10 mouse cellular contexts compared by ENCODE assay signal in the genomic region with DNA sequence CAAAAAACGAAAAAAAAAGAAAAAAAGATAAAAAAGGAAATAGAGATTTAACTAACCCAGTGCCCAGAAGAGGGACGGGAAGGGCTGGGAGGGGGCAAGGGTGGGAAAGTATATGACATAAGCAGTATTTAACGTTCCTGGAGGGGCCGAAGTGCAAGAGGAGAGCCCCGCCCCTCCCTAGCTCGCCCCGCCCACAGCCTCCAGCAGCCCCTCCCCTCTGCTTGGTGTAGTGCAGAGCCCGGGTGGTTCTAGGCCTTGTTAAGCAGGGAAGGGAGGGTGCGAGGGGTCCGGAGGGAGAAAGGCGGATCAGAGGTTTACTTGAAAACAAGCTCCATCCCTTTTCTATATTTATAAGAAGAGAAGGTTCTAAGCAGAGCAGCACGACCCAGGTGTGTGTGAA. TPM values are rescaled to one million over a fixed set of nuclear protein-coding genes. Genes with fewer than 3 reads are reported as not detected.
DNase-seq lines count a peak whose midpoint lies in the region; ATAC-seq and TF ChIP-seq lines count a peak whose summit lies in the region.
"Had no signal": no experiment of that assay in that cellular context is flagged by ENCODE, and none has a peak within 500 bp of the region (broad histone marks: within the 10 kb centered on the region; RNA-seq: fewer than 3 reads in every experiment).

No protein-coding gene starts in this region.

- H3K9me3 ChIP-seq in MEL (replicated peaks; ENCODE audit: insufficient read depth, low read length): no peaks in the 10 kb centered on the region
- no peaks in the 10 kb centered on the region for H3K9me3 ChIP-seq in intestine, embryonic 14.5 days (ENCODE audit: control insufficient read depth, low read length)
- H3K9me3 ChIP-seq in liver, embryonic 16.5 days (replicated peaks; ENCODE audit: control insufficient read depth, low read length): no peaks in the 10 kb centered on the region
- H3K9me3 ChIP-seq: embryonic facial prominence, embryonic 12.5 days had no signal

- TF ChIP-seq EP300 in MEL (IDR thresholded peaks at IDR 0.05; ENCODE audit: low read depth in 1 of 2, low read length in 2 of 2): no peak

- no peak for TF ChIP-seq CTCF in MEL (IDR thresholded peaks at IDR 0.05 in 2 of 3, conservative IDR thresholded peaks at IDR 0.05 in 1 of 3; ENCODE audit: control insufficient read depth in 1 of 3, insufficient read depth in 1 of 3, low read depth in 2 of 3, low read length in 3 of 3, poor library complexity in 1 of 3, severe bottlenecking in 1 of 3)

- no peak for TF ChIP-seq POLR2A in MEL (IDR thresholded peaks at IDR 0.05; ENCODE audit: control insufficient read depth in 1 of 2, insufficient read depth in 1 of 2, low read depth in 1 of 2, low read length in 2 of 2, poor library complexity in 1 of 2)

- no peak overlapping the region for H3K4me2 ChIP-seq in intestine, embryonic 14.5 days (ENCODE audit: low read length)
- no peak overlapping the region for H3K4me2 ChIP-seq in liver, embryonic 16.5 days (ENCODE audit: low read depth, low read length)
- H3K4me2 ChIP-seq: embryonic facial prominence, embryonic 12.5 days; lung, embryonic 14.5 days had no signal

- 23% methylated on average over 12 of the region's 12 CpGs for WGBS in intestine, embryonic 14.5 days
- WGBS in liver, embryonic 16.5 days (ENCODE audit: insufficient replicate concordance): 19% methylated on average over 12 of the region's 12 CpGs

- no peaks in the 10 kb centered on the region for H3K36me3 ChIP-seq in MEL (ENCODE audit: control insufficient read depth in 1 of 2, insufficient read depth in 2 of 2, low read length in 2 of 2)
- peaks cover 70% of the 10 kb centered on the region for H3K36me3 ChIP-seq in intestine, embryonic 14.5 days (ENCODE audit: control insufficient read depth, insufficient read depth, low read length)
- H3K36me3 ChIP-seq in liver, embryonic 16.5 days (ENCODE audit: control insufficient read depth, insufficient read depth): no peaks in the 10 kb centered on the region

- peak; percentile 66; the same call in 1 of the 2 replicates for ATAC-seq in intestine, embryonic 14.5 days (replicated peaks; ENCODE audit: low FRiP score, low TSS enrichment, low read depth)
- ATAC-seq in liver, embryonic 16.5 days (ENCODE audit: low read depth): peak; percentile 71; the same call in 1 of the 2 replicates
- no peak for ATAC-seq in erythroid progenitor cell, adult 5-6 weeks (replicated peaks; ENCODE audit: low FRiP score, poor library complexity, severe bottlenecking)
- no peak for ATAC-seq in cerebellum, adult (ENCODE audit: insufficient number of reproducible peaks, low FRiP score, low TSS enrichment)

- no peaks in the 10 kb centered on the region for H3K79me2 ChIP-seq in MEL (ENCODE audit: control insufficient read depth, insufficient read depth, low read length, poor library complexity)

- H3K27ac ChIP-seq in MEL (ENCODE audit: control insufficient read depth, low read depth, low read length): no peak overlapping the region
- no peak overlapping the region for H3K27ac ChIP-seq in intestine, embryonic 14.5 days (ENCODE audit: low read depth)
- no peak overlapping the region for H3K27ac ChIP-seq in liver, embryonic 16.5 days (ENCODE audit: low read length)
- H3K27ac ChIP-seq: embryonic facial prominence, embryonic 12.5 days had no signal

- no peak overlapping the region for H3K4me3 ChIP-seq in MEL (ENCODE audit: control insufficient read depth in 1 of 2, insufficient read depth in 1 of 2, low read depth in 2 of 2, low read length in 2 of 2)
- H3K4me3 ChIP-seq in intestine, embryonic 14.5 days (ENCODE audit: low read depth, low read length): no peak overlapping the region
- H3K4me3 ChIP-seq in liver, embryonic 16.5 days (ENCODE audit: low read depth, low read length): no peak overlapping the region
- H3K4me3 ChIP-seq: embryonic facial prominence, embryonic 12.5 days had no signal

- no peaks in the 10 kb centered on the region for H3K4me1 ChIP-seq in MEL (ENCODE audit: control insufficient read depth in 1 of 2, insufficient read depth in 2 of 2, low read length in 2 of 2)
- H3K4me1 ChIP-seq in intestine, embryonic 14.5 days (replicated peaks; ENCODE audit: control insufficient read depth, insufficient read depth, low read length): no peaks in the 10 kb centered on the region
- no peaks in the 10 kb centered on the region for H3K4me1 ChIP-seq in liver, embryonic 16.5 days (ENCODE audit: control insufficient read depth, low read depth, low read length)
- H3K4me1 ChIP-seq: embryonic facial prominence, embryonic 12.5 days had no signal

- H3K27me3 ChIP-seq in MEL (ENCODE audit: control insufficient read depth in 1 of 2, insufficient read depth in 2 of 2, low read length in 2 of 2): no peaks in the 10 kb centered on the region
- no peaks in the 10 kb centered on the region for H3K27me3 ChIP-seq in intestine, embryonic 14.5 days (replicated peaks; ENCODE audit: control insufficient read depth, insufficient read depth, low read length)
- H3K27me3 ChIP-seq in liver, embryonic 16.5 days (ENCODE audit: control insufficient read depth, insufficient read depth, low read depth, low read length): no peaks in the 10 kb centered on the region
- H3K27me3 ChIP-seq: embryonic facial prominence, embryonic 12.5 days had no signal

- no peak for TF ChIP-seq RAD21 in MEL (IDR thresholded peaks at IDR 0.05; ENCODE audit: low read depth, low read length)

- DNase-seq in heart, adult 11 months: peak; percentile 65
- DNase-seq in heart, adult 9 months (ENCODE audit: low spot score in 2 of 2): no peak
- DNase-seq in MEL (ENCODE audit: low read depth, low spot score): peak; percentile 11
- no peak for DNase-seq in intestine, embryonic 14.5 days (ENCODE audit: low spot score)
- no peak for DNase-seq in layer of hippocampus, adult 18-20 months (ENCODE audit: low spot score in 2 of 2)
- DNase-seq: lung, embryonic 14.5 days had no signal

- no peak overlapping the region for H3K9ac ChIP-seq in MEL (ENCODE audit: control insufficient read depth, low read depth, low read length, poor library complexity, severe bottlenecking)
- no peak overlapping the region for H3K9ac ChIP-seq in intestine, embryonic 14.5 days (ENCODE audit: low read length)
- no peak overlapping the region for H3K9ac ChIP-seq in liver, embryonic 16.5 days (ENCODE audit: low read depth, low read length)
- H3K9ac ChIP-seq: embryonic facial prominence, embryonic 12.5 days; lung, embryonic 14.5 days had no signal

TF ChIP-seq in MEL, 35 proteins besides CTCF, POLR2A, EP300 and RAD21:
- no peak for TF ChIP-seq JUND (IDR thresholded peaks at IDR 0.05; ENCODE audit: low read depth, low read length)
- TF ChIP-seq UBTF (IDR thresholded peaks at IDR 0.05; ENCODE audit: borderline replicate concordance, insufficient read depth, low read depth, low read length): no peak
- TF ChIP-seq TCF12 (IDR thresholded peaks at IDR 0.05; ENCODE audit: low read depth, low read length): no peak
- no peak for TF ChIP-seq ZNF384 (IDR thresholded peaks at IDR 0.05; ENCODE audit: low read depth, low read length)
- TF ChIP-seq HCFC1 (IDR thresholded peaks at IDR 0.05; ENCODE audit: low read depth, low read length): no peak
TF ChIP-seq in MEL: peak in this region for 0.

RNA-seq across cellular contexts. Expression of a gene that starts 13.6 kb away (rescaled TPM):
- total RNA-seq in MEL (2012; rRNA removed): 40.9 and 41.9 TPM in 2 replicates
- 10 to 100 TPM in 1 of 2 experiments, not detected in 1; 52.5 TPM for polyA plus RNA-seq in MEL (2012; ENCODE audit: insufficient read depth in 1 of 2, insufficient read length in 2 of 2, low read depth in 1 of 2, low replicate concordance in 2 of 2, missing spikeins in 1 of 2)
- 25.2 and 27.9 TPM in 2 replicates for polyA plus RNA-seq in intestine, embryonic 14.5 days (2014; fragmentation: Nextera tagmentation; extraction: Ambion mirVana)
- polyA plus RNA-seq in liver, embryonic 16.5 days (2015; fragmentation: Nextera tagmentation; extraction: Ambion mirVana): 23.7 and 24.6 TPM in 2 replicates
- total RNA-seq in layer of hippocampus, adult 18-20 months (2021): 10 to 100 TPM; 31.7 to 32.8 TPM
- total RNA-seq in erythroid progenitor cell, adult 5-6 weeks (2015; ENCODE audit: low replicate concordance): 13.3 TPM in 1 of 2 replicates, not detected in the other
- total RNA-seq in erythroid progenitor cell, adult 5-6 weeks (2017; ENCODE audit: low replicate concordance): 3.3 and 4.2 TPM in 2 replicates

RNA-seq across cellular contexts. Expression of a gene that starts 13.8 kb away (rescaled TPM):
- not detected in 2 replicates for total RNA-seq in MEL (2012; rRNA removed)
- under 1 TPM in 1 of 2 experiments, not detected in 1; 0.03 TPM for polyA plus RNA-seq in MEL (2012; ENCODE audit: insufficient read depth in 1 of 2, insufficient read length in 2 of 2, low read depth in 1 of 2, low replicate concordance in 2 of 2, missing spikeins in 1 of 2)
- 11.6 and 12.6 TPM in 2 replicates for polyA plus RNA-seq in intestine, embryonic 14.5 days (2014; fragmentation: Nextera tagmentation; extraction: Ambion mirVana)
- polyA plus RNA-seq in liver, embryonic 16.5 days (2015; fragmentation: Nextera tagmentation; extraction: Ambion mirVana): 2.5 and 3.5 TPM in 2 replicates
- under 1 TPM; 0.20 to 0.86 TPM for total RNA-seq in layer of hippocampus, adult 18-20 months (2021)
- not detected in 2 replicates for total RNA-seq in erythroid progenitor cell, adult 5-6 weeks (2015; ENCODE audit: low replicate concordance)
- total RNA-seq in erythroid progenitor cell, adult 5-6 weeks (2017; ENCODE audit: low replicate concordance): not detected in 2 replicates

RNA-seq across cellular contexts. Expression of a gene that starts 21.4 kb away (rescaled TPM):
- 0.65 and 0.98 TPM in 2 replicates for total RNA-seq in MEL (2012; rRNA removed)
- polyA plus RNA-seq in MEL (2012; ENCODE audit: insufficient read depth in 1 of 2, insufficient read length in 2 of 2, low read depth in 1 of 2, low replicate concordance in 2 of 2, missing spikeins in 1 of 2): 1 to 10 TPM in 1 of 2 experiments, not detected in 1; 3.2 TPM
- 1.7 TPM in 2 replicates for polyA plus RNA-seq in intestine, embryonic 14.5 days (2014; fragmentation: Nextera tagmentation; extraction: Ambion mirVana)
- 1.1 and 1.5 TPM in 2 replicates for polyA plus RNA-seq in liver, embryonic 16.5 days (2015; fragmentation: Nextera tagmentation; extraction: Ambion mirVana)
- 1 to 10 TPM; 3.7 to 6.2 TPM for total RNA-seq in layer of hippocampus, adult 18-20 months (2021)
- 1.3 TPM in 1 of 2 replicates, not detected in the other for total RNA-seq in erythroid progenitor cell, adult 5-6 weeks (2015; ENCODE audit: low replicate concordance)
- total RNA-seq in erythroid progenitor cell, adult 5-6 weeks (2017; ENCODE audit: low replicate concordance): not detected in 2 replicates

RNA-seq across cellular contexts. Expression of a gene that starts 40.2 kb away (rescaled TPM):
- 1.5 and 2.5 TPM in 2 replicates for total RNA-seq in MEL (2012; rRNA removed)
- 1 to 10 TPM in 1 of 2 experiments, not detected in 1; 3.8 TPM for polyA plus RNA-seq in MEL (2012; ENCODE audit: insufficient read depth in 1 of 2, insufficient read length in 2 of 2, low read depth in 1 of 2, low replicate concordance in 2 of 2, missing spikeins in 1 of 2)
- 11.8 and 13.2 TPM in 2 replicates for polyA plus RNA-seq in intestine, embryonic 14.5 days (2014; fragmentation: Nextera tagmentation; extraction: Ambion mirVana)
- polyA plus RNA-seq in liver, embryonic 16.5 days (2015; fragmentation: Nextera tagmentation; extraction: Ambion mirVana): 1.2 and 1.8 TPM in 2 replicates
- 100 to 1,000 TPM; 350 to 365 TPM for total RNA-seq in layer of hippocampus, adult 18-20 months (2021)
- total RNA-seq in erythroid progenitor cell, adult 5-6 weeks (2015; ENCODE audit: low replicate concordance): not detected in 2 replicates
- total RNA-seq in erythroid progenitor cell, adult 5-6 weeks (2017; ENCODE audit: low replicate concordance): 0.13 TPM in 1 of 2 replicates, not detected in the other

Comparison
In these comparisons a context has a peak if more than half of its experiments do, and no peak if none do; other contexts are left out.
1. DNase-seq: peak in heart, adult 11 months (single experiment) and MEL (single experiment); none in heart, adult 9 months (0 of 2), intestine, embryonic 14.5 days (single experiment) and layer of hippocampus, adult 18-20 months (0 of 2).
2. ATAC-seq: peak in intestine, embryonic 14.5 days (single experiment) and liver, embryonic 16.5 days (single experiment); none in erythroid progenitor cell, adult 5-6 weeks (single experiment) and cerebellum, adult (single experiment).